Mouse (Mus musculus): ENCODE data around the gene Ggt7. TPM values are rescaled to one million over a fixed set of nuclear protein-coding genes. Genes with fewer than 3 reads are reported as not detected.

Ggt7 gene
- total RNA-seq (2023) = not detected in 2 replicates

DNA sequence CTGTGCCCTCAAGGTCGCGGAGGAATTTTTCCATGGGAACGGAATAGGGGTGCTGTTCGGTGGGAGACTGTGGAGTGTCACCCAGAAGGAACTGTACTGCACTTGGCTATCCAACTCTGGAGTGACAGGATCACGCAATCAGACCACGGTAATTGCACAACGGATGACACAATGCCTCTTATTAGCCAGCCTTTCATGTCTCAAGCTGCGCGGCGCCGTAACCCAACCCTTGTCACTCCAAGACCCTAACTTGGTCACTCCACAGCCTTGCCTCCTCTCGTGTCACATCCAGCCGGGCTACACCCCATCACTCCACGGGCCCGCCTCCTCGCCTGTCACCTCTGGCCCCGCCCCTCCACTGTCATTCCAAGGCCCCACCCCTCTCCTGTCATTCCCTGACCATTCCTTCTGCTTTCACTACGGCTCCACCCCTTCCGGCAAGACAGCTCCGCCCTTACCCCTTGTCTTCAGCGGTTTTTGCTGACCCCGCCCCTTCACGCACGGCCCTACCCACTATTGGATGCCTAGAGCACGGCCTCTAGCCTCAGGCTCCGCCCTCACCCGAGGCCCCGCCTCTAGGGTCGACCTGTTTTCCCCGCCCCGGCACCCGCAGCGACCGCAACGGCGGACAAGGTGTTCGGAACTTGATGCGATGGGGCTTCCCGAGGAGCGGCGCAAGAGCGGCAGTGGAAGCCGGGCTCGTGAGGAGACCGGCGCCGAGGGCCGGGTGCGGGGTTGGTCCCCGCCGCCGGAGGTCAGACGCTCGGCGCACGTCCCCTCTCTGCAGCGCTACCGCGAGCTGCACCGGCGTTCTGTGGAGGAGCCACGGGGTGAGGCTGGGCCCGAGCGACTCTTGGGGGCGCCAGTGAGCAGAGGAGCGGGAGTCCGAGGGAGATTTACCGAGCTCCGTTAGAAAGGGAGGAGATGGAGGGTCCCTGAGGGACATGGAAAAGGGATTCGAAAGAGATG is at the start of gene Ggt7, which contains the start of gene Acss2:
Gene Ggt7, minus strand, starts transcription at position 783 of the 969 bp plus-strand sequence.
Gene Acss2, plus strand, starts transcription at position 494 of the 969 bp plus-strand sequence.

DNA sequence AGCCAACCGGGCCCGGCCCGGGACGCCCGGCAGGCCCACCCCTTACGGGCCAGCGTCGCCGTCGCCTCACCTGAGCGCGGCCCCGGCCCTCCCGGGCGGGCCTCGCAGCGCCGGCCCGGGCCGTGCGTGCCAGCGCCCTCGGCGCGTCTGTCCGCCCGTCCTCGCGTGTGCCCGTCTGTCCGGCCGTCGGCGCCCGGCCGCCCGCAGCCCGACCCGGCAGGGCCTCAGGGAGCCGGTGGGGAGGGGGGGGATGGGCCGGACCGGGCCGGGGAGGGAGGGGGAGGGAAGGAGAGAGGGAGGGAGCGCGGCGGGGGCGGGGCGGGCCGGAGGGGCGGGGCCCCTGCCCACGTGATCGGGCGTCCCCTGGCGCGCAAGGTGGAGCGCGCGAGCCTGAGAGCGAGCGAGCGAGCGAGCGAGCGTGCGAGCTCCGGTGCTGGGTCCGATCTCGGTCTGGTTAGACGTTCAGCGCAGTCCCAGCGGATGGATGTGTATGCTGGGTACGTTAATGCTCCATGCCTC is 44.4 kb downstream of the Ggt7 start, which contains the start of gene Ncoa6:
Gene Ncoa6, minus strand, starts transcription at position 325 of the 519 bp plus-strand sequence.

Other genes starting within 250 kb of the Ggt7 start
- 33.6 and 47.4 TPM in 2 replicates for gene Map1lc3a, start 241.9 kb downstream of the Ggt7 start, total RNA-seq (2023)
- 12.3 and 12.6 TPM in 2 replicates for gene Pigu, start 160.8 kb downstream of the Ggt7 start, total RNA-seq (2023)
- gene Trp53inp2, start 137.2 kb downstream of the Ggt7 start, total RNA-seq (2023) = 431 and 452 TPM in 2 replicates
- gene Ncoa6, start 44.3 kb downstream of the Ggt7 start, total RNA-seq (2023) = 43.7 and 45.9 TPM in 2 replicates
- gene Acss2, start 289 bp downstream of the Ggt7 start, total RNA-seq (2023) = 4.9 and 5.4 TPM in 2 replicates
- 9.7 and 14.6 TPM in 2 replicates for gene Gss, start 74.6 kb upstream of the Ggt7 start, total RNA-seq (2023)
- not detected in 2 replicates for gene Myh7b, start 93.0 kb upstream of the Ggt7 start, total RNA-seq (2023)
- gene Trpc4ap, start 174.1 kb upstream of the Ggt7 start, total RNA-seq (2023) = 116 and 139 TPM in 2 replicates
- 32.5 and 42.7 TPM in 2 replicates for gene Edem2, start 211.2 kb upstream of the Ggt7 start, total RNA-seq (2023)
- gene Gm17581, start 217.6 kb upstream of the Ggt7 start, total RNA-seq (2023) = not detected in 2 replicates
- not detected in 2 replicates for gene Procr, start 232.9 kb upstream of the Ggt7 start, total RNA-seq (2023)